Mouse (Mus musculus) forebrain, embryonic 13.5 days (tissue): ENCODE measurements around the gene Ccdc142. TPM values are rescaled to one million over a fixed set of nuclear protein-coding genes. Genes with fewer than 3 reads are reported as not detected.

Experiments
- ATAC-seq: fragments of 200-750 bp; cut with Nextera tagmentation; 2 replicates; pipeline ENCODE4 v1.8.0; 2017
- H3K27ac ChIP-seq: fragments of 300-500 bp; sonication (generic); 2 replicates; pipeline ENCODE4 v1.5.1; 2015; ENCODE audit warnings: inconsistent platforms, mild to moderate bottlenecking, moderate library complexity
- H3K27me3 ChIP-seq: fragments of 300-500 bp; sonication (generic); 2 replicates; pipeline ENCODE4 v1.6.1; 2015; ENCODE audit warnings: mild to moderate bottlenecking, inconsistent platforms
- H3K36me3 ChIP-seq: fragments of 300-500 bp; sonication (generic); 2 replicates; pipeline ENCODE4 v1.6.1; 2015; ENCODE audit warnings: mild to moderate bottlenecking, inconsistent platforms; ENCODE audit not compliant: poor library complexity, severe bottlenecking
- H3K4me1 ChIP-seq: fragments of 300-500 bp; sonication (generic); 2 replicates; pipeline ENCODE4 v1.6.1; 2015; ENCODE audit warnings: inconsistent platforms
- H3K4me2 ChIP-seq: fragments of 300-500 bp; sonication (generic); 2 replicates; pipeline ENCODE4 v1.6.1; 2015; ENCODE audit warnings: inconsistent platforms, mild to moderate bottlenecking, moderate library complexity
- H3K4me3 ChIP-seq: fragments of 300-500 bp; sonication (generic); 2 replicates; pipeline ENCODE4 v1.5.1; 2015; ENCODE audit warnings: mild to moderate bottlenecking, inconsistent platforms
- H3K9ac ChIP-seq: fragments of 300-500 bp; sonication (generic); 2 replicates; pipeline ENCODE4 v1.6.1; 2015; ENCODE audit warnings: mild to moderate bottlenecking, inconsistent platforms
- H3K9me3 ChIP-seq: fragments of 300-500 bp; sonication (generic); replicated peaks from 2 replicates; pipeline ENCODE4 v1.6.1; 2016; ENCODE audit warnings: inconsistent platforms
- WGBS: fragments of 180-500 bp; shearing (Covaris S2); methylation state at CpG from one replicate; pipeline ENCODE4 v1.1.7; 2015; 5-methylcytosine and 5-hydroxymethylcytosine counted together
- microRNA counts: library from miRNA; unstranded; fragments of <30 nt; microRNA quantifications from one replicate; lab custom pipeline; 2016
- microRNA-seq: library from miRNA; unstranded; fragments of <30 nt; microRNA quantifications from one replicate; pipeline ENCODE4, GENCODE M21; 2016
- polyA plus RNA-seq: library from polyadenylated mRNA; unstranded; fragments of >200 nt; fragmentation: Nextera tagmentation; extraction: Ambion mirVana; gene quantifications from 2 replicates; pipeline ENCODE4 v1.2.1, GENCODE M21; 2015

The Ccdc142 gene
- polyA plus RNA-seq, 1 experiment from 2014 or later: 3.5 TPM

DNA sequence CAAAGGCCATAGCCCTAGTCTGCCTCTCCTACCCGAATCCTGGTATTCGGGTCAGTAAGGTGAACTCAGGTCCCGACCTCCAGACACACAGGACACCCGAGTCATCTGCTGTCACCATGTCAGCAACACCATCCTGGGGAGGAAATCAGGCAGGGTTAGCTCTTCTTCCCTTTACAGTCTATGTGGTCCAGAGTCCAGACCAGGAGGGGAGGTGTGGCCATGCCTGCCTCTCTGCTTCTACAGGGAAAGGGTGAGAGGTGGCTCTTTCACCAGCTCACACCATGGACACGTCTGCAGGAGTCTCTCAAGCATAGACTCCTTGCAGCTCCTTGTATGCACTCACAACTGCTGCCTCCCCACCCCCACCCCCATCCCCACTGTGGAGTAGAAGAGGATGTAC, 52.1 kb downstream of the Ccdc142 start:
- no peaks in the 10 kb centered on the region for H3K9me3 ChIP-seq
- H3K4me2 ChIP-seq: no peak overlapping the region
- ATAC-seq: no peak
- no peak overlapping the region for H3K27ac ChIP-seq
- WGBS: 80% methylated on average over 5 of the region's 5 CpGs
- no peaks in the 10 kb centered on the region for H3K27me3 ChIP-seq
- peaks cover 32% of the 10 kb centered on the region for H3K4me1 ChIP-seq
- no peak overlapping the region for H3K9ac ChIP-seq
- no peak overlapping the region for H3K4me3 ChIP-seq
- peaks cover 37% of the 10 kb centered on the region for H3K36me3 ChIP-seq

DNA sequence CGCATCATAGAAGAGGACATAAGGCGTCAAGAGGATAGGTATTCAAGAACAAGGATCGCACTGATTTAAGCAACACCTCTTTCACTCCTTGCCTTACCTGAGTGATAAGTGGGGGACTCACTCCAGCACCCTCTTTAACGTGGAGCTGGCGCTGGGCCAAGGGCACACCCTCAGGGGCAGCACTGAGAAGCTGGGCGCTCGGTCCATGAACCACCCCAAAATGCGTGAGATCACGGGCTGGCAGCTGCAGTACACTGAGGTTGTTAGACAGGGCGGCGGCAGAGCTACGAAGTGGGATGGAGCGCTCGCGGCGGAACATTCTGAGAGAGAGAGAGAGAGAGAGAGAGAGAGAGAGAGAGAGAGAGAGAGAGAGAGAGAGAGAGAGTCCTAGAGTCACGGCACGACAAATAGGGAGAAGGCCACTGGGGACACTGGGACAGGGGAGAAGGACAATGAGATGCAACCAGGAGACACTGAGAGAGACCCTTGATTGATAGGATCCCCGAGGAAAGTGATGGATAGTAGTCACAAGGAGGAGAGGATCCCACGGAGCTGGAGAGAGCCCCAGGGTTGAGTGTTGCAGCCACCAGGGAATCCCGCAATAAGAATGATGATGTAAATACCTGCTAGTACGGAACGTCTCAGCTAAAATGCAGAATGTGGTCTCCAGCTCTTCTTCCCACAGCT, 54.3 kb downstream of the Ccdc142 start:
- peak overlapping the region; percentile 84 for H3K4me2 ChIP-seq
- H3K9me3 ChIP-seq: no peaks in the 10 kb centered on the region
- H3K4me3 ChIP-seq: peak overlapping the region; percentile 60
- WGBS: 7% methylated on average over 23 of the region's 23 CpGs
- 0 out of 2 replicates have a peak overlapping the region, but pooled peaks have one; percentile 19 for H3K27ac ChIP-seq
- H3K36me3 ChIP-seq: peaks cover 23% of the 10 kb centered on the region
- ATAC-seq: peak; percentile 48
- H3K9ac ChIP-seq: peak overlapping the region; percentile 73
- H3K4me1 ChIP-seq: peaks cover 32% of the 10 kb centered on the region
- H3K27me3 ChIP-seq: peaks cover 9% of the 10 kb centered on the region

DNA sequence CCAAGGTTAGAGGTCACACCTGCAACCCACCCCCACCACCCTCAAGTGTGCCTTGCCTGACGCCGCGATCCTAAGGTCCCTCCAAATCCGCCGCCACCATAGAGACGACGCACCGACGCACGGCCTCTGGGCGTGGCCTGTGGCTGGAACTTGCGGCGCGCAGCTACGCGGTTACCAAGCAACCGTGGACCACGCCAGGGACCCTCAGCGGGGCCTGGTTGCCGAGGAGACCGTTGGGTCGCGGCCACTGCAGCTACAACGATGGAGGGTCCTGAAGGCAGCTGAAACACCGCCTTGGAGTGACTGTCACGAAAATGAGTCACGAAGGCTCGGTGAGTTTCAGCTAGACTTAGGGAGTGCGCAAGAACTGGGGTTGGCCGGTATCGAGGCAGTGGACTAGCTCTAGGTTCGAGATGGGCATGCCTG, 54.9 kb downstream of the Ccdc142 start, which contains the start of the genes Wdr54 and 1700003E16Rik:
Gene Wdr54 (minus strand): TSS at position 139 of the 426 bp plus-strand sequence.
Gene 1700003E16Rik (plus strand): TSS at position 146 of the 426 bp plus-strand sequence.
- Histone ChIP-seq H3K27ac (peak within 1 kb of the TSS; percentile 19; the same call in 1 of the 2 replicates), H3K27me3 (peaks cover 15% of the 10 kb centered on the region), H3K9ac (peak within 1 kb of the TSS; percentile 73), H3K4me1 (peaks cover 32% of the 10 kb centered on the region), H3K4me2 (peak within 1 kb of the TSS; percentile 84), H3K4me3 (peak within 1 kb of the TSS; percentile 60), H3K36me3 (peaks cover 19% of the 10 kb centered on the region), H3K9me3 (no peaks in the 10 kb centered on the region)
- under 1% methylated on average over 32 of the region's 32 CpGs for WGBS
- ATAC-seq: peak; percentile 96

MicroRNAs within 50 kb of the gene (microRNA counts, 519-probe panel; counts per million panel counts)
- microRNA mmu-miR-3470a+mmu-miR-3470b (lab: Ali Mortazavi, UCI): 177 counts per million, percentile 53 among the panel's probes with 10 or more counts

Small RNA genes lying within 50 kb of the gene (microRNA-seq; reads per million reads assigned to microRNA genes)
- gene Mir3470a: not detected

Other genes with a start within 250 kb of the Ccdc142 start
- 5.9 and 7.3 TPM in 2 replicates for gene Sema4f, start 161.8 kb upstream of the Ccdc142 start, polyA plus RNA-seq
- gene M1ap, start 154.7 kb upstream of the Ccdc142 start, polyA plus RNA-seq: not detected in 2 replicates
- gene Dok1, start 68.1 kb upstream of the Ccdc142 start, polyA plus RNA-seq: 2.8 and 3.8 TPM in 2 replicates
- gene Loxl3, start 67.4 kb upstream of the Ccdc142 start, polyA plus RNA-seq: 5.4 and 6.2 TPM in 2 replicates
- 144 and 154 TPM in 2 replicates for gene Aup1, start 47.1 kb upstream of the Ccdc142 start, polyA plus RNA-seq
- 60.6 and 65.8 TPM in 2 replicates for gene Htra2, start 46.3 kb upstream of the Ccdc142 start, polyA plus RNA-seq
- gene Dqx1, start 43.8 kb upstream of the Ccdc142 start, polyA plus RNA-seq: 0.53 and 0.59 TPM in 2 replicates
- not detected in 2 replicates for gene Tlx2, start 31.3 kb upstream of the Ccdc142 start, polyA plus RNA-seq
- gene Pcgf1, start 23.7 kb upstream of the Ccdc142 start, polyA plus RNA-seq: 46.5 and 47.3 TPM in 2 replicates
- 0.46 TPM in 1 of 2 replicates, not detected in the other for gene Lbx2, start 15.2 kb upstream of the Ccdc142 start, polyA plus RNA-seq
- gene Gm42688, start within 50 bp of the Ccdc142 start, polyA plus RNA-seq: 2.3 and 2.6 TPM in 2 replicates
- gene Mrpl53, start 7.4 kb downstream of the Ccdc142 start, polyA plus RNA-seq: 141 and 151 TPM in 2 replicates
- gene Mogs, start 13.9 kb downstream of the Ccdc142 start, polyA plus RNA-seq: 13.5 and 19.2 TPM in 2 replicates
- 239 and 249 TPM in 2 replicates for gene Wbp1, start 20.0 kb downstream of the Ccdc142 start, polyA plus RNA-seq
- gene Ino80b, start 23.8 kb downstream of the Ccdc142 start, polyA plus RNA-seq: 13.2 and 13.3 TPM in 2 replicates
- 10.4 and 10.5 TPM in 2 replicates for gene Rtkn, start 33.9 kb downstream of the Ccdc142 start, polyA plus RNA-seq
- gene Wdr54, start 54.8 kb downstream of the Ccdc142 start, polyA plus RNA-seq: 17.5 and 18.4 TPM in 2 replicates
- gene 1700003E16Rik, start 54.8 kb downstream of the Ccdc142 start, polyA plus RNA-seq: 2.7 and 3.6 TPM in 2 replicates
- gene Dctn1, start 64.3 kb downstream of the Ccdc142 start, polyA plus RNA-seq: 108 and 113 TPM in 2 replicates
- 0.34 and 0.62 TPM in 2 replicates for gene Slc4a5, start 118.2 kb downstream of the Ccdc142 start, polyA plus RNA-seq
- gene Mthfd2, start 224.3 kb downstream of the Ccdc142 start, polyA plus RNA-seq: 29.4 and 32.5 TPM in 2 replicates
- 35.7 and 39.3 TPM in 2 replicates for gene Mob1a, start 224.4 kb downstream of the Ccdc142 start, polyA plus RNA-seq
- gene Bola3, start 247.5 kb downstream of the Ccdc142 start, polyA plus RNA-seq: 92.7 and 103 TPM in 2 replicates